Mouse (Mus musculus): ENCODE data around the gene Clhc1. TPM values are rescaled to one million over a fixed set of nuclear protein-coding genes. Genes with fewer than 3 reads are reported as not detected.

Clhc1 gene
- polyA plus RNA-seq, 1 experiment = not detected

- H3K27ac ChIP-seq (ENCODE audit: insufficient read depth, low read depth, low read length) = no peak overlapping the region
- H3K4me3 ChIP-seq (ENCODE audit: insufficient read depth, low read depth, low read length) = no peak overlapping the region
- no peaks in the 10 kb centered on the region; the same call in 1 of the 2 replicates for H3K4me1 ChIP-seq (ENCODE audit: control insufficient read depth, insufficient read depth, low read length)
- TF ChIP-seq POLR2A (IDR thresholded peaks at IDR 0.05; ENCODE audit: insufficient read depth, low read depth, low read length) (no peak), CTCF (IDR thresholded peaks at IDR 0.05; ENCODE audit: insufficient read depth, low read depth, low read length) (no peak)
- 59% methylated on average over 1 of the region's 1 CpGs for WGBS
Observed at GRCm38 (mm10) chr11:29549425-29549778, 1.7 kb downstream of the Clhc1 start.

GRCm38 (mm10) chr11:29560452-29560851 lies 12.7 kb downstream of the Clhc1 start:
- no peaks in the 10 kb centered on the region for H3K4me1 ChIP-seq (ENCODE audit: control insufficient read depth, insufficient read depth, low read length)
- WGBS = 91% methylated on average over 9 of the region's 9 CpGs
- no peak overlapping the region for H3K4me3 ChIP-seq (ENCODE audit: insufficient read depth, low read depth, low read length)
- H3K27ac ChIP-seq (ENCODE audit: insufficient read depth, low read depth, low read length) = no peak overlapping the region
- no peak for TF ChIP-seq CTCF (IDR thresholded peaks at IDR 0.05; ENCODE audit: insufficient read depth, low read depth, low read length)
- no peak for TF ChIP-seq POLR2A (IDR thresholded peaks at IDR 0.05; ENCODE audit: insufficient read depth, low read depth, low read length)

GRCm38 (mm10) chr11:29560990-29561389 lies 13.2 kb downstream of the Clhc1 start:
- Histone ChIP-seq H3K4me3 (ENCODE audit: insufficient read depth, low read depth, low read length) (no peak overlapping the region), H3K27ac (ENCODE audit: insufficient read depth, low read depth, low read length) (no peak overlapping the region), H3K4me1 (ENCODE audit: control insufficient read depth, insufficient read depth, low read length) (no peaks in the 10 kb centered on the region)
- 85% methylated on average over 3 of the region's 3 CpGs for WGBS
- no peak for TF ChIP-seq CTCF (IDR thresholded peaks at IDR 0.05; ENCODE audit: insufficient read depth, low read depth, low read length)

DNA sequence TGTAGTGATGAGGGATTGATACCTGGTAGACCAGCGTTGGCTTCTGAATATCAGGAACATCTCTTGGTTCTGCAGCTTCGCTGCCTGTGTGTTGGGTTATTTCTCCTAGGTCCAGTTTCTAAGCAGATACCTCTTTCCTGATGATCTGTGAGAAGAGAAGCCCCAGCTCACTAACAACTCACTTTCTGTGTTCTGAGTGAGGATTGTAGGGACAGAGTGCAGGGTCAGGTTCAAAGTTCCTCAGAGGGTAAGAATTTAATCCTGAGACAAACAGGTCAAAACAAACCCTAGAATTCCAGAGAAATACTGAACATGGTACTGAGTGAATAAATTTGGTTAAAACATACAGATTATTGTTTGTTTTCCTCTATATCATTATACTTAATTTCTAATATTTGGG lies 15.7 kb downstream of the Clhc1 start:
- no peaks in the 10 kb centered on the region for H3K4me1 ChIP-seq (ENCODE audit: control insufficient read depth, insufficient read depth, low read length)
- H3K4me3 ChIP-seq (ENCODE audit: insufficient read depth, low read depth, low read length) = no peak overlapping the region
- H3K27ac ChIP-seq (ENCODE audit: insufficient read depth, low read depth, low read length) = no peak overlapping the region
- 89% methylated on average over 2 of the region's 2 CpGs for WGBS
- TF ChIP-seq POLR2A (IDR thresholded peaks at IDR 0.05; ENCODE audit: insufficient read depth, low read depth, low read length) (no peak), CTCF (IDR thresholded peaks at IDR 0.05; ENCODE audit: insufficient read depth, low read depth, low read length) (no peak)

DNA sequence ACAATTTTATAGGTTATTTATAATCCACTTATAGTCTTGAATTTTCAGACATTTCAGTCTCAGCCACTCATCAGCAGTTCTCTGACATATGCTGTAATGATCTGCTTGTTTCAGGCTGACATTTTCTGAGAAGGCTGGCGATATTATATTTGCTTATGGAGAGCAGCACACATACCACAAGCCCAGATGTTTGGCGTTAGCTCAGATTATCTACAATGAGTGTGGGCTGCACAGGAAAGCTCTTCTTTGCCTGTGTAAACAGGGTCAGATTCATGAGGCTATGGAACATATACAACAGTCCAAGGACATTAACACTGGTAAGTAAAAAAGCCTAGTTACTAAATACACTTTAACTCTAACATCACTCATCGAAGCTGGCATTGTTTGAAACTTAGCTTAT lies 23.8 kb downstream of the Clhc1 start:
- Histone ChIP-seq H3K4me3 (ENCODE audit: insufficient read depth, low read depth, low read length) (no peak overlapping the region), H3K4me1 (ENCODE audit: control insufficient read depth, insufficient read depth, low read length) (no peaks in the 10 kb centered on the region), H3K27ac (ENCODE audit: insufficient read depth, low read depth, low read length) (no peak overlapping the region)
- TF ChIP-seq POLR2A (IDR thresholded peaks at IDR 0.05; ENCODE audit: insufficient read depth, low read depth, low read length) = no peak
- TF ChIP-seq CTCF (IDR thresholded peaks at IDR 0.05; ENCODE audit: insufficient read depth, low read depth, low read length) = no peak
- 75% methylated on average over 3 of the region's 3 CpGs for WGBS

DNA sequence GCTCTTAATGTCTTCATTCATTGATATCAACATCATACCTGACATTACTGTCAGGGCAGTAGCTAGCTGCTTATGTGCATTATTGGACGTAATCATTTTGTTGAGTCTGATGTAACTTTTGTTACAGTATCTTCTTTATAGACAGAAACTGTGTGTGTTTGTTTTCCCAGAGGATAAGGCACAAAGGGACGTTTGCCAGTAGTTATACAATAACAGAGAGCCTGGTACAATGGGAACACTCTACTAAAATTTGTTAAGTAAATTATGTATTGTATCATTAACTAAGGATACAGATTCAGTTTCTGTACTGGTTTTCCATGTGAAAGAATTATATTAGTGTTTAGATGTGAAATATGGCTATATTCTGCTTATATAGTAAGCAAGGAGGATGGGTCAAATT lies 24.9 kb downstream of the Clhc1 start:
- H3K4me3 ChIP-seq (ENCODE audit: insufficient read depth, low read depth, low read length) = no peak overlapping the region
- TF ChIP-seq CTCF (IDR thresholded peaks at IDR 0.05; ENCODE audit: insufficient read depth, low read depth, low read length) = no peak
- TF ChIP-seq POLR2A (IDR thresholded peaks at IDR 0.05; ENCODE audit: insufficient read depth, low read depth, low read length) = no peak
- 83% methylated on average over 2 of the region's 2 CpGs for WGBS
- H3K27ac ChIP-seq (ENCODE audit: insufficient read depth, low read depth, low read length) = no peak overlapping the region
- H3K4me1 ChIP-seq (ENCODE audit: control insufficient read depth, insufficient read depth, low read length) = no peaks in the 10 kb centered on the region

GRCm38 (mm10) chr11:29579610-29580009 lies 31.9 kb downstream of the Clhc1 start:
- no peak overlapping the region for H3K4me3 ChIP-seq (ENCODE audit: insufficient read depth, low read depth, low read length)
- H3K4me1 ChIP-seq (ENCODE audit: control insufficient read depth, insufficient read depth, low read length) = no peaks in the 10 kb centered on the region
- no peak overlapping the region for H3K27ac ChIP-seq (ENCODE audit: insufficient read depth, low read depth, low read length)
- TF ChIP-seq CTCF (IDR thresholded peaks at IDR 0.05; ENCODE audit: insufficient read depth, low read depth, low read length) (no peak), POLR2A (IDR thresholded peaks at IDR 0.05; ENCODE audit: insufficient read depth, low read depth, low read length) (no peak)

DNA sequence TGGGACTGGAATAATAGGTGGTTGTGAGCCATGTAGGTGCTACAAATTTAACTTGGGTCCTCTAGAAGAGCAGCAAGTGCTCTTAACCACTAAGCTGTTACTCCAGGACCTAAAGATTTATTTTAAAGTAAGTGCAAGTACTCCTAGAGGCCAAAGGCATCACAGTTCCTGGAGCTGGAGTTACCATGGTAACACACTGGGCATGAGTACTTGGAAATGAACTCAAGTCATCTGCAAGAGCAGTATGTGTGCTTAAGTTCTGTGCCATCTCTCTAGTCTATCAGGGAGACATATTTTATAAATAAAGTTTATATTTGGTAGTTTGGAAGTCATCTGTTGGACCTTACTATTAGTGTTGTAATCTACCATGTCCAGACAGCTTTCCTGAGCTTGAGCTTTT lies 47.5 kb downstream of the Clhc1 start:
- Histone ChIP-seq H3K4me1 (ENCODE audit: control insufficient read depth, insufficient read depth, low read length) (no peaks in the 10 kb centered on the region), H3K27ac (ENCODE audit: insufficient read depth, low read depth, low read length) (no peak overlapping the region), H3K4me3 (ENCODE audit: insufficient read depth, low read depth, low read length) (no peak overlapping the region)
- no peak for TF ChIP-seq POLR2A (IDR thresholded peaks at IDR 0.05; ENCODE audit: insufficient read depth, low read depth, low read length)
- no peak for TF ChIP-seq CTCF (IDR thresholded peaks at IDR 0.05; ENCODE audit: insufficient read depth, low read depth, low read length)

DNA sequence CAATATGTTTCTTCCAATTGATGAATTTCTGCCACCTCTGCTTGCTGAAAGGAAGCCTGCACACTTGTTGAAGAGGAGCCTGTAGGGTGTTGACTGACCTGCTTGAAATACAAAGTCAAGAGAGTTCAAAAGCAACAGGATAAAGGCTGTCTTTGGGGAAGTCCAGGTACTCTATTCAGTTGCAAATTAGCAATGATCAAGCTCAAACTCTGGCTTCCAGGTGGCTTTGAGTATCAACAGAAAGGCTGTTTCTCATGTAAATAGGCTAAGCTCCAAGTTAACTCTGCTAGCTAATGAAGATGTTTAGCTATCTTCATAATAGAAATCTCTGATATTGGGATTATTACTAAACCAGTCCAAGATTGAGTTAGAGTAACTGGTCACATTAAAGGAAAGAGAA lies 49.4 kb downstream of the Clhc1 start:
- Histone ChIP-seq H3K4me3 (ENCODE audit: insufficient read depth, low read depth, low read length) (no peak overlapping the region), H3K27ac (ENCODE audit: insufficient read depth, low read depth, low read length) (no peak overlapping the region), H3K4me1 (ENCODE audit: control insufficient read depth, insufficient read depth, low read length) (no peaks in the 10 kb centered on the region)
- TF ChIP-seq CTCF (IDR thresholded peaks at IDR 0.05; ENCODE audit: insufficient read depth, low read depth, low read length) (no peak), POLR2A (IDR thresholded peaks at IDR 0.05; ENCODE audit: insufficient read depth, low read depth, low read length) (no peak)

DNA sequence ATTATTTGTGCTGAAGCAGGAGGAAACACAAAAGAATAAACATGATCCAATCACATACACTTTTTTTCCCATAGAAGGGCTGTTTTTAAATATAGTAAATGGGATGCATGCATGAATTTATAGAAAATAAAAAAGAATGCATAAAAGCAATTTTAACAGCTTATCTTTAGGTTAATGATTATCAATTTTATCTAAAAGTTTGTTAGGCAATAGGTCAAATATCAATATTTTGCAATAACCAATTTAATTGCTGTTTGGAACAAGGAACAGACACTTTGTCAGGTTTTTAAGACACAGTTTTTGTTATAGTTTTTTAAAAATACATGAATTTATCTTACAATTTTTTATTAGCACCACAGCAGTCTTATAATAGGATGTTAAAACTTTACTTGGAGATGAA lies 51.2 kb downstream of the Clhc1 start:
- H3K4me1 ChIP-seq (ENCODE audit: control insufficient read depth, insufficient read depth, low read length) = no peaks in the 10 kb centered on the region
- no peak overlapping the region for H3K4me3 ChIP-seq (ENCODE audit: insufficient read depth, low read depth, low read length)
- TF ChIP-seq POLR2A (IDR thresholded peaks at IDR 0.05; ENCODE audit: insufficient read depth, low read depth, low read length) = no peak
- no peak for TF ChIP-seq CTCF (IDR thresholded peaks at IDR 0.05; ENCODE audit: insufficient read depth, low read depth, low read length)
- H3K27ac ChIP-seq (ENCODE audit: insufficient read depth, low read depth, low read length) = no peak overlapping the region
